Mouse (Mus musculus): ENCODE measurements around the gene Slc9a3. TPM values are rescaled to one million over a fixed set of nuclear protein-coding genes. Genes with fewer than 3 reads are reported as not detected.

Slc9a3 gene
- polyA plus RNA-seq (2012; rRNA removed), result 0.16 TPM in 1 of 2 replicates, not detected in the other

DNA sequence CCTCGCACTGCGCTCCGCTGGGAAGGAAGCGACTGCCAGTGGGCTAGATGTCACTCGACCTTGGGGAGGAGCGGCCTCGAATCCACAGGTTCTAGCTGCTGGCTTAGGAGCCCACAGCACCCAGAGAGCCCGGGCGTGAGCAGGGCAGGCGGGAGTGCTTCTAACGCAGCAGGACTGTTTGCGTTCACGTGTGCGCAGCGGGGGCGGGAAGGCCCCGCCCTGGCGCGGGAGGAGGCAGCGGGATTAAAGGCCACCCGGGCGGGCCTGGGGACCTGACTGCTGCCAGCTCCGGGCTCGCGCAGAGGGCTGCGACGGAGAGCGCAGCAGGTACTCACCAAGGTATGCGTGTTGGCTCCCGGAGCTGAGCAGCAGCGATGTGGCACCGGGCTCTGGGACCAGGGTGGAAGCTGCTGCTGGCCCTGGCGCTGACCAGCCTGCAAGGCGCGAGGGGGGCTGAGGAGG is at the start of gene Slc9a3:
Gene Slc9a3, plus strand, starts transcription at position 317 of the 462 bp plus-strand sequence.

GRCm38 (mm10) chr13:74208317-74208985 is 87.2 kb downstream of the Slc9a3 start, which contains the start of gene Exoc3:
TSS of gene Exoc3 (minus strand) at chr13:74208732.

Other genes with a start within 250 kb of the Slc9a3 start
- gene Trip13, start 183.7 kb upstream of the Slc9a3 start, polyA plus RNA-seq (2012; rRNA removed), result 13.8 TPM in 2 replicates
- gene Brd9, start 183.6 kb upstream of the Slc9a3 start, polyA plus RNA-seq (2012; rRNA removed), result 150 and 152 TPM in 2 replicates
- gene Zdhhc11, start 157.6 kb upstream of the Slc9a3 start, polyA plus RNA-seq (2012; rRNA removed), result 0.04 and 0.05 TPM in 2 replicates
- 9.2 and 9.3 TPM in 2 replicates for gene Tppp, start 112.0 kb upstream of the Slc9a3 start, polyA plus RNA-seq (2012; rRNA removed)
- 11.8 and 13.6 TPM in 2 replicates for gene Cep72, start 59.2 kb upstream of the Slc9a3 start, polyA plus RNA-seq (2012; rRNA removed)
- 58.2 and 59.3 TPM in 2 replicates for gene Exoc3, start 87.3 kb downstream of the Slc9a3 start, polyA plus RNA-seq (2012; rRNA removed)
- 1.5 and 1.9 TPM in 2 replicates for gene Ahrr, start 170.9 kb downstream of the Slc9a3 start, polyA plus RNA-seq (2012; rRNA removed)
- 127 and 135 TPM in 2 replicates for gene Pdcd6, start 196.1 kb downstream of the Slc9a3 start, polyA plus RNA-seq (2012; rRNA removed)
- 155 and 161 TPM in 2 replicates for gene Sdha, start 228.8 kb downstream of the Slc9a3 start, polyA plus RNA-seq (2012; rRNA removed)
- gene Ccdc127, start 228.9 kb downstream of the Slc9a3 start, polyA plus RNA-seq (2012; rRNA removed), result 21.6 and 22.8 TPM in 2 replicates
- gene Lrrc14b, start 242.5 kb downstream of the Slc9a3 start, polyA plus RNA-seq (2012; rRNA removed), result 0.04 and 0.14 TPM in 2 replicates

Measured in central nervous system, embryonic 14 days (tissue).